Mouse (Mus musculus) MEL (cell line): ENCODE measurements at regions not wholly inside any gene's neighbourhood (a gene's known extent, or its start where the extent isn't known, plus 50 kb on each side); places are given as distances from the start of the nearest gene placed in this dataset.

Experiments
- BHLHE40 ChIP-seq: IDR thresholded peaks from 2 replicates; pipeline ENCODE4 v1.6.1; 2012; ENCODE audit warnings: low read depth, mild to moderate bottlenecking, inconsistent platforms, low read length, improper control_type of control experiment, borderline replicate concordance
- CTCF ChIP-seq, 3 experiments: IDR thresholded peaks in 2 of 3; conservative IDR thresholded peaks in 1 of 3; 2 replicates each; pipeline ENCODE4 v1.5.1; 2011 to 2012; ENCODE audit warnings: low read length in 3 of 3, low read depth in 2 of 3, mild to moderate bottlenecking in 2 of 3, improper control_type of control experiment in 1 of 3, inconsistent platforms in 1 of 3, mixed read lengths in 1 of 3, moderate library complexity in 1 of 3; ENCODE audit not compliant: control insufficient read depth in 1 of 3, insufficient read depth in 1 of 3, poor library complexity in 1 of 3, severe bottlenecking in 1 of 3
- JUND ChIP-seq: IDR thresholded peaks from 2 replicates; pipeline ENCODE4 v1.6.1; 2011; ENCODE audit warnings: low read depth, mild to moderate bottlenecking, improper control_type of control experiment, low read length
- POLR2A ChIP-seq, 2 experiments: IDR thresholded peaks; 2 replicates each; pipeline ENCODE4 v1.6.1; 2011 to 2012; ENCODE audit warnings: low read length in 2 of 2, mild to moderate bottlenecking in 2 of 2, control low read depth in 1 of 2, improper control_type of control experiment in 1 of 2, low read depth in 1 of 2, moderate library complexity in 1 of 2; ENCODE audit not compliant: control insufficient read depth in 1 of 2, insufficient read depth in 1 of 2, poor library complexity in 1 of 2
- USF1 ChIP-seq: IDR thresholded peaks from 2 replicates; pipeline ENCODE4 v1.6.1; 2014; ENCODE audit warnings: low read depth, mild to moderate bottlenecking, inconsistent platforms, low read length, improper control_type of control experiment, moderate library complexity
- ZNF384 ChIP-seq: IDR thresholded peaks from 2 replicates; pipeline ENCODE4 v1.6.1; 2012; ENCODE audit warnings: low read depth, mild to moderate bottlenecking, inconsistent platforms, low read length, improper control_type of control experiment

DNA sequence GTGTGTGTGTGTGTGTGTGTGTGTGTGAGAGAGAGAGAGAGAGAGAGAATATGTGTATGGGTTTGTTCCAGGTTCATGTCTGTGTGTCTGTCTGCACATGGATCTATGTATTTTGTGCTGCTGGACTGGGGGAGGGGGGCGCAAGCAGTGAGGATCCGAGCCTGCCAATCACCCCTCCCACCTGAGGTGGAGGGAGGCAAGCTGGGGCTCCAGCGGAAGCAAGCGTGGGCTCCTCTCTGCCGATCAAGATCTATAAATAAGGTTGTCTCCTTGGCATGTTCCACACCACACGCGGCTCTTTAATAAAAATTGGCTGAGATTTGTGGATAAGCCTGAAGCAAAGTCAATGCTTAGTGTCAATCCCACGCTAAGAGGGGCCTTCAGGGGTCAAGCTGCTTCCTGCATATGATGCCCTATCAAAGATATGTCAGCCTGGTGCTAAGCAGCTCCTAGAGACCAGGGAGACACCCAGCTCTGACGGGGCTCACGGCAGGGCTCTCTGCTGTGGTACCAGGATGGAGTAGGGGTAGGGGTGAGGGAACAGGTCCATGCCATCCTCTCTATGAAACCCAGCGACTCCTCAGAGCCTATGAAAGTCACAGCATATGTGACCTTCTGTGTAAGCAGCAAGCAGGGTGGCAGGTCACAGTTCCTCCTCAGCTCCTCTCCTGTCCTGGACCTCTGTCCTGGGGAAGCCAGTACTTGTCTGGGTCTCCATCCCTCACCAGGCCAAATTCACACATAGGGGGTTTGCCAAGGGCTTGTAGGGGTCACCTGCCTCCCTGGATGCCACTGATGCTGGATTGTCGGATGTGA, 102.0 kb upstream of the Mvb12b start:
- TF ChIP-seq CTCF (IDR thresholded peaks at IDR 0.05 in 2 of 3, conservative IDR thresholded peaks at IDR 0.05 in 1 of 3; ENCODE audit: control insufficient read depth in 1 of 3, insufficient read depth in 1 of 3, low read depth in 2 of 3, low read length in 3 of 3, poor library complexity in 1 of 3, severe bottlenecking in 1 of 3) (no peak), BHLHE40 (no peak), POLR2A (IDR thresholded peaks at IDR 0.05; ENCODE audit: control insufficient read depth in 1 of 2, insufficient read depth in 1 of 2, low read depth in 1 of 2, low read length in 2 of 2, poor library complexity in 1 of 2) (no peak), JUND (no peak), USF1 (no peak), ZNF384 (no peak)
